ENCODE assay signal across 20 mouse cellular contexts in the genomic region with DNA sequence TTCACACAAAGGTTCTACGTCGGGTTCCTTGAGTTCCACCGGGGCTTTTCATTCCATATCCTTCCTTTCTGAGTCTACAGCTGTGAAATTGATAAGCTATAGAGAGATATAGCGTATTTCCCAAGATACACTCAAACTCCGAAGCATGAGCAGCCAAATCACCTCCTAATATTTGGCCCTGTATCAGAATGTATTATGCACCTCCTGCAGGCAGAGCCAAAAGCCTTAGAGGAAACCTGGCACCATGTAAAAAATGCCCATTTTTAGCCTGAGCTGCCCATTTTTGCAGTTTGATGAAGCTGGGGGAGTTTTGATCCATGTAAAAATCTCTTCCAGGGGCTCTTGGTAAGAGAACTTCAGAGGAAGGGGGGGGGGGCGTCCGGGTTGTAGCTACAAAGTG. TPM values are rescaled to one million over a fixed set of nuclear protein-coding genes. Genes with fewer than 3 reads are reported as not detected.
A peak's percentile ranks its signal among the peaks of the same experiment; 100 is the strongest.
DNase-seq lines count a peak whose midpoint lies in the region; ATAC-seq and TF ChIP-seq lines count a peak whose summit lies in the region.
"Had no signal": no experiment of that assay in that cellular context is flagged by ENCODE, and none has a peak within 500 bp of the region (broad histone marks: within the 10 kb centered on the region; RNA-seq: fewer than 3 reads in every experiment).

No protein-coding gene starts in this region.

- TF ChIP-seq POLR2A in cerebellum, adult 2 months (IDR thresholded peaks at IDR 0.05; ENCODE audit: borderline replicate concordance, insufficient read depth, low read length) = no peak

- WGBS in cerebellum, adult 2 months = 37% methylated on average over 7 of the region's 7 CpGs

- ATAC-seq in cerebellum, adult (ENCODE audit: insufficient number of reproducible peaks, low FRiP score, low TSS enrichment) = no peak; the same call in 1 of the 2 replicates
- ATAC-seq: CD4-positive, CD25-positive, alpha-beta regulatory T cell, adult 4 months; forebrain, embryonic 15.5 days; hindbrain, embryonic 16.5 days; intestine, embryonic 15.5 days had no signal

- DNase-seq in cerebellum, adult 2 months = peak; percentile 57 to 83
- peak; percentile 45 for DNase-seq in cerebellum, adult 8-10 months
- peak; percentile 74 for DNase-seq in cerebellum, adult 9-11 months
- peak; percentile 34 to 51 for DNase-seq in cerebellum, postnatal 36 days
- no peak for DNase-seq in lung, postnatal 36 days
- no peak for DNase-seq in spleen, postnatal 10 days (ENCODE audit: low spot score in 2 of 2)
- DNase-seq: gastrocnemius, postnatal 25 days; kidney, adult 11 months; kidney, adult 8-10 months had no signal

- peak overlapping the region; percentile 68; the same call in 1 of the 2 replicates for H3K27ac ChIP-seq in cerebellum, adult 2 months (ENCODE audit: insufficient read depth, low read length)
- H3K27ac ChIP-seq: embryonic facial prominence, embryonic 10.5 days; embryonic facial prominence, embryonic 13.5 days; forebrain, embryonic 12.5 days; forebrain, embryonic 15.5 days; hindbrain, embryonic 10.5 days; hindbrain, embryonic 13.5 days; intestine, embryonic 15.5 days had no signal

- peaks cover 39% of the 10 kb centered on the region for H3K4me1 ChIP-seq in cerebellum, adult 2 months (ENCODE audit: control insufficient read depth, insufficient read depth, low read length)
- H3K4me1 ChIP-seq: embryonic facial prominence, embryonic 10.5 days; embryonic facial prominence, embryonic 13.5 days; forebrain, embryonic 12.5 days; forebrain, embryonic 15.5 days; hindbrain, embryonic 10.5 days; hindbrain, embryonic 13.5 days; intestine, embryonic 15.5 days had no signal

- H3K4me3 ChIP-seq in cerebellum, adult 2 months (replicated peaks; ENCODE audit: insufficient read depth, low read depth, low read length) = no peak overlapping the region
- H3K4me3 ChIP-seq: embryonic facial prominence, embryonic 10.5 days; embryonic facial prominence, embryonic 13.5 days; erythroblast, embryonic 14.5 days; forebrain, embryonic 12.5 days; forebrain, embryonic 15.5 days; hindbrain, embryonic 10.5 days; hindbrain, embryonic 13.5 days; intestine, embryonic 15.5 days had no signal

- H3K27me3 ChIP-seq in cerebellum, adult 2 months (ENCODE audit: control insufficient read depth, insufficient read depth, low read length) = no peaks in the 10 kb centered on the region
- H3K27me3 ChIP-seq: embryonic facial prominence, embryonic 13.5 days; forebrain, embryonic 12.5 days; forebrain, embryonic 15.5 days; hindbrain, embryonic 13.5 days; intestine, embryonic 15.5 days had no signal

- no peak for TF ChIP-seq CTCF in cerebellum, adult 2 months (IDR thresholded peaks at IDR 0.05; ENCODE audit: borderline replicate concordance, insufficient read depth, low read depth, low read length)

RNA-seq across cellular contexts. Expression of a gene that starts 54.6 kb away (rescaled TPM):
- 16.5 and 17.4 TPM in 2 replicates for polyA plus RNA-seq in cerebellum, adult 2 months (2012; rRNA removed)
- polyA plus RNA-seq: CD4-positive, CD25-positive, alpha-beta regulatory T cell, adult 4 months had no signal

Comparison
In these comparisons a context has a peak if more than half of its experiments do, and no peak if none do; other contexts are left out.
1. DNase-seq: peak in cerebellum, adult 2 months (2 of 2), cerebellum, adult 8-10 months (single experiment), cerebellum, adult 9-11 months (single experiment) and cerebellum, postnatal 36 days (2 of 2); none in lung, postnatal 36 days (single experiment) and spleen, postnatal 10 days (0 of 2).